Mouse (Mus musculus) hindbrain, embryonic 12.5 days (tissue): ENCODE measurements around the gene Car15. TPM values are rescaled to one million over a fixed set of nuclear protein-coding genes. Genes with fewer than 3 reads are reported as not detected.

Source experiments
- ATAC-seq: fragments of 200-750 bp; cut with Nextera tagmentation; 2 replicates; pipeline ENCODE4 v1.8.0; 2017; ENCODE audit warnings: moderate TSS enrichment; ENCODE audit not compliant: low FRiP score
- H3K27ac ChIP-seq: fragments of 300-500 bp; sonication (generic); 2 replicates; pipeline ENCODE4 v1.5.1; 2016; ENCODE audit warnings: mild to moderate bottlenecking
- H3K27me3 ChIP-seq: fragments of 300-500 bp; sonication (generic); 2 replicates; pipeline ENCODE4 v1.6.1; 2016; ENCODE audit warnings: mild to moderate bottlenecking
- H3K36me3 ChIP-seq: fragments of 300-500 bp; sonication (generic); 2 replicates; pipeline ENCODE4 v1.6.1; 2016; ENCODE audit warnings: mild to moderate bottlenecking
- H3K4me1 ChIP-seq: fragments of 300-500 bp; sonication (generic); 2 replicates; pipeline ENCODE4 v1.6.1; 2016
- H3K4me2 ChIP-seq: fragments of 300-500 bp; sonication (generic); replicated peaks from 2 replicates; pipeline ENCODE4 v1.6.1; 2016; ENCODE audit warnings: mild to moderate bottlenecking
- H3K4me3 ChIP-seq: fragments of 300-500 bp; sonication (generic); 2 replicates; pipeline ENCODE4 v1.5.1; 2016; ENCODE audit warnings: mild to moderate bottlenecking
- H3K9ac ChIP-seq: fragments of 300-500 bp; sonication (generic); 2 replicates; pipeline ENCODE4 v1.6.1; 2016; ENCODE audit warnings: mild to moderate bottlenecking, moderate library complexity
- H3K9me3 ChIP-seq: fragments of 300-500 bp; sonication (generic); replicated peaks from 2 replicates; pipeline ENCODE4 v1.6.1; 2016; ENCODE audit warnings: mild to moderate bottlenecking
- WGBS: fragments of 180-500 bp; shearing (Covaris S2); methylation state at CpG from one replicate; pipeline ENCODE4 v1.1.7; 2016; 5-methylcytosine and 5-hydroxymethylcytosine counted together
- polyA plus RNA-seq: library from polyadenylated mRNA; unstranded; fragments of >200 nt; fragmentation: Nextera tagmentation; extraction: Ambion mirVana; gene quantifications from 2 replicates; pipeline ENCODE4 v1.2.1, GENCODE M21; 2016

Gene Car15
- polyA plus RNA-seq, 1 experiment from 2014 or later, result 3.5 TPM

- H3K9ac ChIP-seq, result peak within 1 kb of the TSS; percentile 77
- peaks cover 18% of the 10 kb centered on the region for H3K4me1 ChIP-seq
- peak within 1 kb of the TSS; percentile 99 for H3K4me2 ChIP-seq
- 24% methylated on average over 7 of the region's 7 CpGs for WGBS
- peak within 1 kb of the TSS; percentile 82 for H3K27ac ChIP-seq
- H3K4me3 ChIP-seq, result peak within 1 kb of the TSS; percentile 65
- peaks cover 89% of the 10 kb centered on the region for H3K27me3 ChIP-seq
- H3K36me3 ChIP-seq, result no peaks in the 10 kb centered on the region
- H3K9me3 ChIP-seq, result no peaks in the 10 kb centered on the region
- no peak for ATAC-seq
These were observed 5.3 kb downstream of the Car15 start, which contains the start of gene B830017H08Rik for GRCm38 (mm10) chr16:17832821-17833220. Gene B830017H08Rik, plus strand, starts transcription at chr16:17833121.

GRCm38 (mm10) chr16:17831781-17832180, 6.4 kb downstream of the Car15 start:
- Histone ChIP-seq H3K27me3 (peaks cover 78% of the 10 kb centered on the region), H3K4me1 (peaks cover 18% of the 10 kb centered on the region), H3K4me3 (no peak overlapping the region), H3K27ac (no peak overlapping the region), H3K9ac (no peak overlapping the region), H3K36me3 (no peaks in the 10 kb centered on the region), H3K9me3 (no peaks in the 10 kb centered on the region), H3K4me2 (no peak overlapping the region)
- no peak for ATAC-seq
- 9% methylated on average over 11 of the region's 11 CpGs for WGBS

GRCm38 (mm10) chr16:17830385-17831178, 7.6 kb downstream of the Car15 start:
- no peak overlapping the region for H3K9ac ChIP-seq
- 65% methylated on average over 10 of the region's 10 CpGs for WGBS
- H3K27me3 ChIP-seq, result peaks cover 66% of the 10 kb centered on the region
- H3K9me3 ChIP-seq, result no peaks in the 10 kb centered on the region
- H3K4me1 ChIP-seq, result peaks cover 18% of the 10 kb centered on the region
- H3K4me3 ChIP-seq, result no peak overlapping the region
- ATAC-seq, result no peak
- no peak overlapping the region for H3K4me2 ChIP-seq
- no peaks in the 10 kb centered on the region for H3K36me3 ChIP-seq
- no peak overlapping the region for H3K27ac ChIP-seq

- H3K4me3 ChIP-seq, result no peak overlapping the region
- H3K9ac ChIP-seq, result no peak overlapping the region
- no peaks in the 10 kb centered on the region for H3K36me3 ChIP-seq
- H3K4me2 ChIP-seq, result no peak overlapping the region
- ATAC-seq, result no peak
- WGBS, result 74% methylated on average over 3 of the region's 3 CpGs
- H3K27me3 ChIP-seq, result peaks cover 49% of the 10 kb centered on the region
- no peak overlapping the region for H3K27ac ChIP-seq
- H3K9me3 ChIP-seq, result no peaks in the 10 kb centered on the region
- peaks cover 13% of the 10 kb centered on the region for H3K4me1 ChIP-seq
These were observed 9.3 kb downstream of the Car15 start for GRCm38 (mm10) chr16:17828867-17829266.

GRCm38 (mm10) chr16:17828229-17828628, 9.9 kb downstream of the Car15 start:
- H3K9me3 ChIP-seq, result no peaks in the 10 kb centered on the region
- H3K27me3 ChIP-seq, result peaks cover 48% of the 10 kb centered on the region
- H3K36me3 ChIP-seq, result no peaks in the 10 kb centered on the region
- 87% methylated on average over 2 of the region's 2 CpGs for WGBS
- no peak overlapping the region for H3K4me3 ChIP-seq
- no peak overlapping the region for H3K9ac ChIP-seq
- no peak overlapping the region for H3K27ac ChIP-seq
- H3K4me2 ChIP-seq, result no peak overlapping the region
- ATAC-seq, result no peak
- peaks cover 7% of the 10 kb centered on the region for H3K4me1 ChIP-seq

DNA sequence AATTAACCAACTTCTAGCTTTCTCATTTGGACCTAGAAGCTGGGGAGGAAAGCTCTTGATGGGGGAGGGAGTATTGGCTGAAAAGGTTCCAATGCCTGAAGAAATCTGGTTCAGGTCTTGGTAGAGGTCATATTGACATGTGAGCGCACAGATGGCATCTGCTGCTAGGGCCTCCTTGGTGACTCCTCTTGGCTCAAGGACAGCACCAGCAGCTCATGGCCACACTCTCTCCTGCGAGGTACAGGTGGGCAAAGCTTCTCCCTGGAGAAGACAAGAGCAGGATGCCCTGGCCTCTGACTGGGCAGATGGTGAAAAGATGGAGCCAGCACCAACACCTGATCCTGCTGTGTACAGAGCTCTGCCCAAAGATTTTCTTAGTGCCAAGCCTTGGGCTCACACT, 11.7 kb downstream of the Car15 start:
- ATAC-seq, result no peak
- no peaks in the 10 kb centered on the region for H3K36me3 ChIP-seq

DNA sequence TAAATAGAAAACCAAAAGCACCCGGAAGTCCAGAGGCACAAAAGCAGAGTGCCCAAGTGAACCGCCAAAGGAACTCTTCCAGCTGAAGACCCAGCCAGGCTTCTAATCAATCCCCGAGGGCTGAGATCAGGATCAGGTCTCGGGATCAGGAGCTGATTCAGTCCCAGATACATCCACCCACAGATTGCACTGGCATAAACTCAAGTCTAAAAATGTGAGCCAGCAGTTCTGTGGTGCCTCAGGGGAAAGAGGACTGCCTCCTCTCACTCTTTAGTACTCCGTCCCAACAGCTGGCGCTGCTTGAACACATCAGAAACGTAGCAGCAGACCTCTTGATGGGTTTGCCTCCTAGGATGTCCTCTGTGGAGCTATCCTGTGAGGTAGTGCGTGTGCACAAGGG, 21.6 kb downstream of the Car15 start:
- Histone ChIP-seq H3K27ac (no peak overlapping the region), H3K27me3 (peaks cover 56% of the 10 kb centered on the region), H3K9me3 (no peaks in the 10 kb centered on the region), H3K4me3 (no peak overlapping the region), H3K9ac (no peak overlapping the region), H3K4me2 (no peak overlapping the region), H3K4me1 (peaks cover 4% of the 10 kb centered on the region), H3K36me3 (no peaks in the 10 kb centered on the region)
- whole genome bisulfite sequencing, result 79% methylated on average over 8 of the region's 8 CpGs
- no peak for ATAC-seq

More for the DNA sequence above, 11.7 kb downstream of the Car15 start:
- Histone ChIP-seq H3K27me3 (peaks cover 31% of the 10 kb centered on the region), H3K4me3 (no peak overlapping the region), H3K9me3 (no peaks in the 10 kb centered on the region), H3K4me1 (no peaks in the 10 kb centered on the region), H3K4me2 (no peak overlapping the region), H3K27ac (no peak overlapping the region), H3K9ac (no peak overlapping the region)
- WGBS, result 74% methylated on average over 2 of the region's 2 CpGs

DNA sequence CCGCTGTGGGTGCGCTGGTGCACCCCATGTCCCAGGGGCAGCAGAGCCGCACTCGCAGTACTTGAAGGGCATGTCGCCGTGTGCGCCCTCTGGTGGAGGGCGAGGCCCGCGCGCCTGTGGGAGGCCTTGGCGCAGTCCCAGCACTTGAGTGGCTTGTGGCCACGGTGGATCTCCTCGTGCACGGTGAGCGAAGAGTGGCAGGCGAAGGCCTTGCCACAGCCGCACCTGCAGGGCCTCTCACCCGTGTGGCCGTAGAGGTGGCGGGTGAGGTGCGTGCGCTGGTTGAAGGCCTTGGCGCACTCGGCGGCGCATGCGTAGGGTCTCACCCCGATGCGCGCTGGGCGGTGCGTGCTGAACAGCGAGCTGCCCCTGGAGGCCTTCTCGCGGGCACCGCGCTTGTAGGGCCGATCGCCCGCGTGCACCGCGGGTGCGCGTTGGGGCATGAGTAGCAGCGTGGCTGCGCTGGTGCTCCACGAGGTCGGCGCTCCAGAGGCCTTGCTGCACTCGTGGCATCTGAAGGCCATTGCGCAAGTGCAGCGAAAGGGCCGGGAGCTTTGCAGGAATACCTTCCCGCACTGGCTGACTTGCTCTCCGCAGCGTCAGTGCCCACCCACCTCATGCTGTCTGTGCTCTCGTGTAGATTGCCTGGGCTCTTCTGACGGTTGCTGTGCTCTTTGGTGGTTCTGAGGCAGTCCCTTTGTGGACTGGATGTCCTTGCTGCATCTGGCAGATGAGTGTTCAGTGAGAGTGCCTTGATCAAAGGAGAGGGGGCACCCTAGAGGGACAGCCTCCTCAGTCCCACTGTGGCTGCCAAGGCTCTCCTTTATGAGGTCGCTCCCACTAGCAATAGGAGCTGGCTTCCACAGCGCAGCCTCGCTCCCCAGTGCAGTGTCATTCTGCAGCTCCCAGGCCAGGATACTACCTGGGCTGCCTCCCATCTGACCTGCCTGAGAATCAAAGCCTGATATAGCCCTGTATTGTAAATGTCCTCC, 22.5 kb downstream of the Car15 start:
- H3K27me3 ChIP-seq, result peaks cover 56% of the 10 kb centered on the region
- no peak overlapping the region; the same call in 1 of the 2 replicates for H3K27ac ChIP-seq
- 2% methylated on average over 63 of the region's 63 CpGs for WGBS
- peak overlapping the region; percentile 63 for H3K9ac ChIP-seq
- peak overlapping the region; percentile 87 for H3K4me2 ChIP-seq
- no peaks in the 10 kb centered on the region for H3K9me3 ChIP-seq
- peak overlapping the region; percentile 45 for H3K4me3 ChIP-seq
- ATAC-seq, result peak; percentile 84
- peaks cover 4% of the 10 kb centered on the region for H3K4me1 ChIP-seq
- H3K36me3 ChIP-seq, result no peaks in the 10 kb centered on the region

GRCm38 (mm10) chr16:17813173-17813572, 25.0 kb downstream of the Car15 start:
- no peak overlapping the region for H3K4me2 ChIP-seq
- H3K36me3 ChIP-seq, result no peaks in the 10 kb centered on the region
- no peak overlapping the region for H3K9ac ChIP-seq
- no peaks in the 10 kb centered on the region for H3K9me3 ChIP-seq
- no peak overlapping the region for H3K4me3 ChIP-seq
- WGBS, result 53% methylated on average over 4 of the region's 4 CpGs
- H3K27me3 ChIP-seq, result peaks cover 71% of the 10 kb centered on the region
- peaks cover 20% of the 10 kb centered on the region for H3K4me1 ChIP-seq
- no peak for ATAC-seq
- H3K27ac ChIP-seq, result peak overlapping the region; percentile 30; the same call in 1 of the 2 replicates

DNA sequence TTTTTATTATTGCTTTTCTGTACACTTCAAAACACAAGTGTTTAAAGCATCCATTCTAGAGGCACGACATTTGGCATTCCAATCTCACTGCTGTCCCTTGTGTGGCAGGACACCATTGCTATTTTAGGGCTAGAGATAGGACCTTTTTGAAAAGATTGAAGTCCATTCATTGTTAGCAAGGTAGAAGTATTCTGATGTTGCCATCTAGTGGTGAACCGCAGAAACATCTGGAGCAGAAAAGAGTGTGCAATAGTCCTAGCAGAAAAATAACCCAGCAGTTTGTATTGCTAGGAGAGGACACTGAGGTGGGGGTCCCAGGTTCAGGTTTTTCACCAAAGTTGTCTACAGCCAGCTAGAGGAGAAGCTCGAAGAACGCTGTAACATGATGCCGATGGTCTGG, 26.0 kb downstream of the Car15 start:
- H3K27me3 ChIP-seq, result peaks cover 71% of the 10 kb centered on the region
- no peak overlapping the region for H3K27ac ChIP-seq
- H3K4me2 ChIP-seq, result no peak overlapping the region
- WGBS, result 9% methylated on average over 5 of the region's 5 CpGs
- peaks cover 30% of the 10 kb centered on the region for H3K4me1 ChIP-seq
- no peak overlapping the region for H3K4me3 ChIP-seq
- no peak for ATAC-seq
- no peak overlapping the region for H3K9ac ChIP-seq
- H3K36me3 ChIP-seq, result no peaks in the 10 kb centered on the region
- no peaks in the 10 kb centered on the region for H3K9me3 ChIP-seq

- H3K9ac ChIP-seq, result no peak overlapping the region
- 20% methylated on average over 7 of the region's 7 CpGs for WGBS
- no peak for ATAC-seq
These were observed 28.5 kb downstream of the Car15 start for GRCm38 (mm10) chr16:17809711-17810110.

DNA sequence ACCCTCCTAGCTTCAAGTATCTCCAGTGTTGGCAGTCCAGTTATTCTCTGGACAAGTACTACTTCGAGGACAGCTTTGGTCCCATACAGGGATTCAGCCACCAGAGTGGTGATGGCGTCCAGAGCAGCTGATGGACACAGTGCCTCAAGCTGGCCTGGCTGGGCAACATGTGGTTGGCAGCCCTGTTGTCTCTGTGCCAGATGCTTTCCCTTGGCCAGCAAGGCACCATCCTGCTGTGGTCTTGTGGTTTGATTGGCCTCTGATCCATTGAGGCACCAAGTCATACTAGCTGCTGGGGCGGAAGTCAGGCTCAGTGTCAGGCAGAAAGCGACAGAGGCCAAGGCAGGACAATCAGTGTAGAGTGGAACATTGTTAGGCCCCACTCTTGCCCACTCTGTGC, 29.0 kb downstream of the Car15 start:
- Histone ChIP-seq H3K27ac (no peak overlapping the region), H3K27me3 (peaks cover 74% of the 10 kb centered on the region), H3K4me1 (peaks cover 52% of the 10 kb centered on the region), H3K9me3 (no peaks in the 10 kb centered on the region), H3K36me3 (no peaks in the 10 kb centered on the region), H3K4me2 (no peak overlapping the region), H3K4me3 (no peak overlapping the region), H3K9ac (no peak overlapping the region)
- 82% methylated on average over 4 of the region's 4 CpGs for WGBS
- no peak for ATAC-seq

More at GRCm38 (mm10) chr16:17809711-17810110, 28.5 kb downstream of the Car15 start:
- Histone ChIP-seq H3K4me2 (no peak overlapping the region), H3K27me3 (peaks cover 73% of the 10 kb centered on the region), H3K9me3 (no peaks in the 10 kb centered on the region), H3K4me3 (no peak overlapping the region), H3K36me3 (no peaks in the 10 kb centered on the region), H3K27ac (peak overlapping the region; percentile 50), H3K4me1 (peaks cover 46% of the 10 kb centered on the region)
